Mouse (Mus musculus) myocyte (in vitro differentiated cells): ENCODE results near the gene Ybx2. TPM values are rescaled to one million over a fixed set of nuclear protein-coding genes. Genes with fewer than 3 reads are reported as not detected.

Experiments used
- H3K27me3 ChIP-seq: one replicate; pipeline ENCODE4 v1.6.1; 2011; ENCODE audit not compliant: control insufficient read depth, insufficient read depth, insufficient read length
- H3K36me3 ChIP-seq: one replicate; pipeline ENCODE4 v1.6.1; 2011; ENCODE audit not compliant: control insufficient read depth, insufficient read depth
- H3K4me2 ChIP-seq: one replicate; pipeline ENCODE4 v1.6.1; 2011; ENCODE audit warnings: low read depth, control low read depth
- H3K4me3 ChIP-seq: one replicate; pipeline ENCODE4 v1.5.1; 2011; ENCODE audit warnings: mild to moderate bottlenecking, control low read depth, moderate library complexity
- H3K79me2 ChIP-seq: one replicate; pipeline ENCODE4 v1.6.1; 2011; ENCODE audit not compliant: control insufficient read depth, insufficient read depth
- H3ac ChIP-seq: one replicate; pipeline ENCODE4 v1.6.1; 2011; ENCODE audit not compliant: control insufficient read depth, insufficient read length
- CEBPB ChIP-seq: IDR thresholded peaks from 2 replicates; pipeline ENCODE4 v1.6.1; 2011; ENCODE audit warnings: mild to moderate bottlenecking, moderate library complexity; ENCODE audit not compliant: poor library complexity, insufficient read depth, severe bottlenecking
- E2F4 ChIP-seq: IDR thresholded peaks from one replicate; pipeline ENCODE4 v1.6.1; 2011; ENCODE audit warnings: mild to moderate bottlenecking, control low read depth, moderate library complexity; ENCODE audit not compliant: insufficient read depth
- MAX ChIP-seq: IDR thresholded peaks from one replicate; pipeline ENCODE4 v1.6.1; 2011; ENCODE audit warnings: low read depth, mild to moderate bottlenecking, control low read depth
- MYOD1 ChIP-seq, 3 experiments: IDR thresholded peaks; one replicate each; pipeline ENCODE4 v1.6.1; 2011; ENCODE audit warnings: control low read depth in 2 of 3, low read depth in 2 of 3, mild to moderate bottlenecking in 2 of 3, moderate library complexity in 1 of 3; ENCODE audit not compliant: insufficient read length in 2 of 3, control insufficient read depth in 1 of 3
- MYOG ChIP-seq, 3 experiments: IDR thresholded peaks; one replicate each; pipeline ENCODE4 v1.6.1; 2011; ENCODE audit warnings: control low read depth in 2 of 3, low read depth in 2 of 3, mild to moderate bottlenecking in 2 of 3; ENCODE audit not compliant: insufficient read length in 2 of 3, control insufficient read depth in 1 of 3, insufficient read depth in 1 of 3
- POLR2A ChIP-seq: IDR thresholded peaks from one replicate; pipeline ENCODE4 v1.6.1; 2011; ENCODE audit warnings: low read depth, mild to moderate bottlenecking, control low read depth, moderate library complexity; ENCODE audit not compliant: insufficient read length
- POLR2AphosphoS2 ChIP-seq: IDR thresholded peaks from one replicate; pipeline ENCODE4 v1.6.1; 2011; ENCODE audit warnings: low read depth, control low read depth; ENCODE audit not compliant: insufficient read length
- REST ChIP-seq: IDR thresholded peaks from one replicate; pipeline ENCODE4 v1.6.1; 2011; ENCODE audit warnings: mild to moderate bottlenecking, control low read depth, moderate library complexity; ENCODE audit not compliant: insufficient read depth, insufficient read length
- SRF ChIP-seq: IDR thresholded peaks from one replicate; pipeline ENCODE4 v1.6.1; 2011; ENCODE audit warnings: low read depth; ENCODE audit not compliant: control insufficient read depth, insufficient read length
- TCF12 ChIP-seq: IDR thresholded peaks from one replicate; pipeline ENCODE4 v1.6.1; 2011; ENCODE audit warnings: mild to moderate bottlenecking, control low read depth; ENCODE audit not compliant: poor library complexity, insufficient read depth, severe bottlenecking
- TCF3 ChIP-seq: IDR thresholded peaks from one replicate; pipeline ENCODE4 v1.6.1; 2011; ENCODE audit warnings: low read depth, control low read depth; ENCODE audit not compliant: insufficient read length
- USF1 ChIP-seq: IDR thresholded peaks from one replicate; pipeline ENCODE4 v1.6.1; 2011; ENCODE audit warnings: low read depth, mild to moderate bottlenecking, control low read depth, moderate library complexity
- polyA plus RNA-seq: library from polyadenylated mRNA; unstranded; fragments of >200 nt; fragmentation: generic; extraction: Trizol; gene quantifications from one replicate; pipeline ENCODE4 v1.2.1, GENCODE M21; 2012; ENCODE audit warnings: missing spikeins

Ybx2 gene
- polyA plus RNA-seq, 1 experiment = 0.12 TPM

GRCm38 (mm10) chr11:69904311-69904710 is 31.3 kb upstream of the Ybx2 start:
- H3K79me2 ChIP-seq = no peaks in the 10 kb centered on the region
- no peak overlapping the region for H3K4me2 ChIP-seq
- H3K4me3 ChIP-seq = no peak overlapping the region
- peaks cover 36% of the 10 kb centered on the region for H3K36me3 ChIP-seq
- no peak overlapping the region for H3ac ChIP-seq
- H3K27me3 ChIP-seq = no peaks in the 10 kb centered on the region
- TF ChIP-seq SRF = no peak
- TF ChIP-seq MAX = no peak
- TF ChIP-seq USF1 = no peak
- no peak for TF ChIP-seq MYOD1 (IDR thresholded peaks at IDR 0.05; ENCODE audit: control insufficient read depth in 1 of 3, insufficient read length in 2 of 3, low read depth in 2 of 3)
- TF ChIP-seq CEBPB = no peak
- TF ChIP-seq REST = no peak
- no peak for TF ChIP-seq TCF12
- no peak for TF ChIP-seq E2F4
- no peak for TF ChIP-seq MYOG (IDR thresholded peaks at IDR 0.05; ENCODE audit: control insufficient read depth in 1 of 3, insufficient read depth in 1 of 3, insufficient read length in 2 of 3, low read depth in 2 of 3)
- TF ChIP-seq POLR2A = no peak
- TF ChIP-seq POLR2AphosphoS2 = no peak
- TF ChIP-seq TCF3 = no peak

GRCm38 (mm10) chr11:69908645-69909044 is 27.0 kb upstream of the Ybx2 start:
- peaks cover 58% of the 10 kb centered on the region for H3K36me3 ChIP-seq
- H3K27me3 ChIP-seq = no peaks in the 10 kb centered on the region
- H3ac ChIP-seq = no peak overlapping the region
- TF ChIP-seq REST = no peak
- no peak for TF ChIP-seq MYOD1 (IDR thresholded peaks at IDR 0.05; ENCODE audit: control insufficient read depth in 1 of 3, insufficient read length in 2 of 3, low read depth in 2 of 3)
- TF ChIP-seq MAX = no peak
- TF ChIP-seq TCF3 = no peak
- TF ChIP-seq E2F4 = no peak
- no peak for TF ChIP-seq USF1
- TF ChIP-seq POLR2A = no peak
- TF ChIP-seq SRF = no peak
- TF ChIP-seq CEBPB = no peak
- TF ChIP-seq MYOG (IDR thresholded peaks at IDR 0.05; ENCODE audit: control insufficient read depth in 1 of 3, insufficient read depth in 1 of 3, insufficient read length in 2 of 3, low read depth in 2 of 3) = no peak
- TF ChIP-seq POLR2AphosphoS2 = no peak
- TF ChIP-seq TCF12 = no peak
- no peak overlapping the region for H3K4me3 ChIP-seq
- no peak overlapping the region for H3K4me2 ChIP-seq
- H3K79me2 ChIP-seq = no peaks in the 10 kb centered on the region

GRCm38 (mm10) chr11:69909174-69909573 is 26.4 kb upstream of the Ybx2 start:
- no peak overlapping the region for H3K4me3 ChIP-seq

GRCm38 (mm10) chr11:69910177-69910576 is 25.4 kb upstream of the Ybx2 start:
- TF ChIP-seq E2F4 (no peak), MYOD1 (IDR thresholded peaks at IDR 0.05; ENCODE audit: control insufficient read depth in 1 of 3, insufficient read length in 2 of 3, low read depth in 2 of 3) (no peak), CEBPB (no peak), USF1 (no peak), MYOG (IDR thresholded peaks at IDR 0.05; ENCODE audit: control insufficient read depth in 1 of 3, insufficient read depth in 1 of 3, insufficient read length in 2 of 3, low read depth in 2 of 3) (no peak), REST (no peak), MAX (no peak), TCF12 (no peak), POLR2A (no peak), POLR2AphosphoS2 (no peak)
- H3ac ChIP-seq = no peak overlapping the region
- H3K79me2 ChIP-seq = peaks cover 7% of the 10 kb centered on the region
- H3K36me3 ChIP-seq = peaks cover 53% of the 10 kb centered on the region
- no peak overlapping the region for H3K4me3 ChIP-seq
- H3K27me3 ChIP-seq = no peaks in the 10 kb centered on the region
- no peak overlapping the region for H3K4me2 ChIP-seq

More at GRCm38 (mm10) chr11:69909174-69909573, 26.4 kb upstream of the Ybx2 start:
- Histone ChIP-seq H3K79me2 (peaks cover under 1% of the 10 kb centered on the region), H3K27me3 (no peaks in the 10 kb centered on the region), H3K4me2 (no peak overlapping the region), H3K36me3 (peaks cover 58% of the 10 kb centered on the region), H3ac (no peak overlapping the region)
- TF ChIP-seq TCF12 (no peak), REST (no peak), POLR2AphosphoS2 (no peak), MYOG (IDR thresholded peaks at IDR 0.05; ENCODE audit: control insufficient read depth in 1 of 3, insufficient read depth in 1 of 3, insufficient read length in 2 of 3, low read depth in 2 of 3) (no peak), TCF3 (no peak), USF1 (no peak), MAX (no peak), MYOD1 (IDR thresholded peaks at IDR 0.05; ENCODE audit: control insufficient read depth in 1 of 3, insufficient read length in 2 of 3, low read depth in 2 of 3) (no peak), E2F4 (no peak), POLR2A (no peak)
